Mouse (Mus musculus): ENCODE measurements at regions not wholly inside any gene's neighbourhood (a gene's known extent, or its start where the extent isn't known, plus 50 kb on each side); places are given as distances from the start of the nearest gene placed in this dataset.

- no peak for ATAC-seq (ENCODE audit: low FRiP score)
- Histone ChIP-seq H3K4me3 (ENCODE audit: low read depth, low read length) (no peak overlapping the region), H3K9ac (replicated peaks; ENCODE audit: low read length, poor library complexity, severe bottlenecking) (no peak overlapping the region), H3K4me2 (ENCODE audit: low read depth, low read length, poor library complexity, severe bottlenecking) (no peak overlapping the region), H3K4me1 (ENCODE audit: insufficient read depth, low read length) (no peaks in the 10 kb centered on the region), H3K36me3 (ENCODE audit: insufficient read depth, low read length) (no peaks in the 10 kb centered on the region), H3K27me3 (ENCODE audit: insufficient read depth, low read length) (no peaks in the 10 kb centered on the region), H3K27ac (ENCODE audit: low read depth, low read length) (no peak overlapping the region), H3K9me3 (ENCODE audit: low read length) (no peaks in the 10 kb centered on the region)
- TF ChIP-seq CTCF (IDR thresholded peaks at IDR 0.05), result no peak
- DNase-seq (ENCODE audit: low spot score), result no peak
- WGBS, result 70% methylated on average over 5 of the region's 5 CpGs
These were observed 198.1 kb upstream of the Sesn3 start for GRCm38 (mm10) chr9:14076728-14077127.

- Histone ChIP-seq H3K9ac (replicated peaks; ENCODE audit: low read length, poor library complexity, severe bottlenecking) (no peak overlapping the region), H3K4me3 (ENCODE audit: low read depth, low read length) (no peak overlapping the region), H3K27ac (ENCODE audit: low read depth, low read length) (no peak overlapping the region), H3K9me3 (ENCODE audit: low read length) (no peaks in the 10 kb centered on the region), H3K4me1 (ENCODE audit: insufficient read depth, low read length) (no peaks in the 10 kb centered on the region), H3K36me3 (ENCODE audit: insufficient read depth, low read length) (no peaks in the 10 kb centered on the region), H3K4me2 (ENCODE audit: low read depth, low read length, poor library complexity, severe bottlenecking) (no peak overlapping the region), H3K27me3 (ENCODE audit: insufficient read depth, low read length) (no peaks in the 10 kb centered on the region)
- DNase-seq (ENCODE audit: low spot score) (no peak), ATAC-seq (ENCODE audit: low FRiP score) (no peak)
- no peak for TF ChIP-seq CTCF (IDR thresholded peaks at IDR 0.05)
- WGBS, result 19% methylated on average over 4 of the region's 4 CpGs
These were observed 193.7 kb upstream of the Sesn3 start for GRCm38 (mm10) chr9:14081138-14081537.

- ATAC-seq (ENCODE audit: low FRiP score) (no peak), DNase-seq (ENCODE audit: low spot score) (no peak)
- Histone ChIP-seq H3K4me1 (ENCODE audit: insufficient read depth, low read length) (no peaks in the 10 kb centered on the region), H3K9me3 (ENCODE audit: low read length) (no peaks in the 10 kb centered on the region), H3K9ac (replicated peaks; ENCODE audit: low read length, poor library complexity, severe bottlenecking) (no peak overlapping the region), H3K4me3 (ENCODE audit: low read depth, low read length) (no peak overlapping the region), H3K27ac (ENCODE audit: low read depth, low read length) (no peak overlapping the region), H3K27me3 (ENCODE audit: insufficient read depth, low read length) (no peaks in the 10 kb centered on the region), H3K36me3 (ENCODE audit: insufficient read depth, low read length) (no peaks in the 10 kb centered on the region), H3K4me2 (ENCODE audit: low read depth, low read length, poor library complexity, severe bottlenecking) (no peak overlapping the region)
- TF ChIP-seq CTCF (IDR thresholded peaks at IDR 0.05), result no peak
- WGBS, result 66% methylated on average over 2 of the region's 2 CpGs
These were observed 188.7 kb upstream of the Sesn3 start for GRCm38 (mm10) chr9:14086201-14086600.

GRCm38 (mm10) chr9:14086611-14087010 lies 188.3 kb upstream of the Sesn3 start:
- ATAC-seq (ENCODE audit: low FRiP score) (no peak), DNase-seq (ENCODE audit: low spot score) (no peak)
- Histone ChIP-seq H3K4me3 (ENCODE audit: low read depth, low read length) (no peak overlapping the region), H3K27ac (ENCODE audit: low read depth, low read length) (no peak overlapping the region), H3K4me2 (ENCODE audit: low read depth, low read length, poor library complexity, severe bottlenecking) (no peak overlapping the region), H3K4me1 (ENCODE audit: insufficient read depth, low read length) (no peaks in the 10 kb centered on the region), H3K27me3 (ENCODE audit: insufficient read depth, low read length) (no peaks in the 10 kb centered on the region), H3K36me3 (ENCODE audit: insufficient read depth, low read length) (no peaks in the 10 kb centered on the region), H3K9me3 (ENCODE audit: low read length) (no peaks in the 10 kb centered on the region), H3K9ac (replicated peaks; ENCODE audit: low read length, poor library complexity, severe bottlenecking) (no peak overlapping the region)
- 91% methylated on average over 3 of the region's 3 CpGs for WGBS
- TF ChIP-seq CTCF (IDR thresholded peaks at IDR 0.05), result no peak

GRCm38 (mm10) chr9:14087874-14088273 lies 187.0 kb upstream of the Sesn3 start:
- no peak for DNase-seq (ENCODE audit: low spot score)
- H3K4me3 ChIP-seq (ENCODE audit: low read depth, low read length), result no peak overlapping the region

GRCm38 (mm10) chr9:14089791-14090256 lies 185.0 kb upstream of the Sesn3 start:
- no peak for TF ChIP-seq CTCF (IDR thresholded peaks at IDR 0.05)
- H3K9ac ChIP-seq (replicated peaks; ENCODE audit: low read length, poor library complexity, severe bottlenecking), result no peak overlapping the region
- H3K36me3 ChIP-seq (ENCODE audit: insufficient read depth, low read length), result no peaks in the 10 kb centered on the region
- WGBS, result 45% methylated on average over 8 of the region's 8 CpGs
- no peaks in the 10 kb centered on the region for H3K27me3 ChIP-seq (ENCODE audit: insufficient read depth, low read length)
- no peak overlapping the region for H3K27ac ChIP-seq (ENCODE audit: low read depth, low read length)
- no peaks in the 10 kb centered on the region for H3K9me3 ChIP-seq (ENCODE audit: low read length)
- no peak overlapping the region for H3K4me3 ChIP-seq (ENCODE audit: low read depth, low read length)
- ATAC-seq (ENCODE audit: low FRiP score), result peak; percentile 31; the same call in 1 of the 2 replicates
- H3K4me2 ChIP-seq (ENCODE audit: low read depth, low read length, poor library complexity, severe bottlenecking), result no peak overlapping the region
- no peaks in the 10 kb centered on the region for H3K4me1 ChIP-seq (ENCODE audit: insufficient read depth, low read length)
- DNase-seq (ENCODE audit: low spot score), result peak; percentile 55

More at GRCm38 (mm10) chr9:14087874-14088273, 187.0 kb upstream of the Sesn3 start:
- WGBS, result 88% methylated on average over 4 of the region's 4 CpGs
- no peak for TF ChIP-seq CTCF (IDR thresholded peaks at IDR 0.05)
- no peak overlapping the region for H3K4me2 ChIP-seq (ENCODE audit: low read depth, low read length, poor library complexity, severe bottlenecking)
- no peak for ATAC-seq (ENCODE audit: low FRiP score)
- H3K27ac ChIP-seq (ENCODE audit: low read depth, low read length), result no peak overlapping the region
- H3K9ac ChIP-seq (replicated peaks; ENCODE audit: low read length, poor library complexity, severe bottlenecking), result no peak overlapping the region
- H3K9me3 ChIP-seq (ENCODE audit: low read length), result no peaks in the 10 kb centered on the region
- H3K4me1 ChIP-seq (ENCODE audit: insufficient read depth, low read length), result no peaks in the 10 kb centered on the region
- H3K36me3 ChIP-seq (ENCODE audit: insufficient read depth, low read length), result no peaks in the 10 kb centered on the region
- no peaks in the 10 kb centered on the region for H3K27me3 ChIP-seq (ENCODE audit: insufficient read depth, low read length)
